Mouse (Mus musculus) testis, adult 2 months (tissue): Measurements from ENCODE around the gene En1. TPM values are rescaled to one million over a fixed set of nuclear protein-coding genes. Genes with fewer than 3 reads are reported as not detected.

Experiments used
- H3K27ac ChIP-seq: fragments of 200-500 bp; 2 replicates; pipeline ENCODE4 v1.5.1; 2012; ENCODE audit warnings: low read depth, low read length; ENCODE audit not compliant: control insufficient read depth, insufficient read depth
- H3K27me3 ChIP-seq: fragments of 200-500 bp; 2 replicates; pipeline ENCODE4 v1.6.1; 2012; ENCODE audit warnings: mild to moderate bottlenecking, low read length, moderate library complexity; ENCODE audit not compliant: control insufficient read depth, insufficient read depth
- H3K36me3 ChIP-seq: fragments of 200-500 bp; 2 replicates; pipeline ENCODE4 v1.6.1; 2012; ENCODE audit warnings: mild to moderate bottlenecking, low read length; ENCODE audit not compliant: control insufficient read depth, insufficient read depth
- H3K4me1 ChIP-seq: fragments of 200-500 bp; 2 replicates; pipeline ENCODE4 v1.6.1; 2012; ENCODE audit warnings: low read length; ENCODE audit not compliant: control insufficient read depth, insufficient read depth
- H3K4me3 ChIP-seq: fragments of 200-500 bp; 2 replicates; pipeline ENCODE4 v1.5.1; 2012; ENCODE audit warnings: low read depth, mild to moderate bottlenecking, low read length, moderate library complexity, mixed read lengths; ENCODE audit not compliant: control insufficient read depth
- CTCF ChIP-seq: fragments of 200-500 bp; IDR thresholded peaks from 2 replicates; pipeline ENCODE4 v1.5.1; 2012; ENCODE audit warnings: low read depth, mild to moderate bottlenecking, inconsistent platforms, low read length, moderate library complexity; ENCODE audit not compliant: control insufficient read depth, insufficient read depth, insufficient replicate concordance
- POLR2A ChIP-seq: fragments of 200-500 bp; IDR thresholded peaks from 2 replicates; pipeline ENCODE4 v1.6.1; 2012; ENCODE audit warnings: low read depth, mild to moderate bottlenecking, inconsistent platforms, low read length, moderate library complexity; ENCODE audit not compliant: control insufficient read depth
- polyA plus RNA-seq: library from polyadenylated mRNA; depleted of rRNA; stranded (reverse); fragments of >200 nt; gene quantifications from 2 replicates; pipeline ENCODE4 v1.2.3, GENCODE M21; 2012

En1 gene
- polyA plus RNA-seq, 1 experiment = 0.04 TPM

DNA sequence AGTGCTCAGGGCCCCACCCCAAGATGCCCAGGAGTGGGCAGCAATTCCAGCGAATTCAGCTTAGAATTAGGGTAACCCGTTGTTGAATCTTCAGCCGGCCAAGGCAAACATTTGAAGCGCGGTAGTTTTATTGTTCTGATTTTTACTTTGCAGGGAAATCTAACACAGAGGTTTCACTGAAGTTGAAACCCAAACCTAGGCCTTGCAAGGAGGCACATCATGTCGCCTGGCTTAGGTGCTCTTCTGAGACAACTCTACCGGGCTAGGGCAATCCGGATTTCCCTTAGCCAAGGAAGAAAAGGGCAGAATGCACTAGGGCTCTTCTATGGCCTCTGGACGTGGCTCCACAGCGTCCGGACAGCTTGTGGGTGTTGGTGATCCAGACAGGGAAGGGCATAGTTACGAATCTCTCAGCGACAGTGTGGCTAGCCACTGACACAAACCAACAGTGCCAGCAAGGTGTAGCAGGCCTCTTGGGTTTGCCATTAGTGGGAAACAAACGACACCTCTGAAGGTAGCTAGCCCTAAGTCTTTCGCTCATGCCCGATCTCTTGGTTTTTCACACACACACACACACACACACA, 873 bp upstream of the En1 start:
- H3K27me3 ChIP-seq = peaks cover 22% of the 10 kb centered on the region
- H3K4me3 ChIP-seq = no peak overlapping the region
- no peaks in the 10 kb centered on the region for H3K36me3 ChIP-seq
- no peak for TF ChIP-seq POLR2A
- TF ChIP-seq CTCF = no peak
- no peak overlapping the region for H3K27ac ChIP-seq
- peaks cover 8% of the 10 kb centered on the region for H3K4me1 ChIP-seq

DNA sequence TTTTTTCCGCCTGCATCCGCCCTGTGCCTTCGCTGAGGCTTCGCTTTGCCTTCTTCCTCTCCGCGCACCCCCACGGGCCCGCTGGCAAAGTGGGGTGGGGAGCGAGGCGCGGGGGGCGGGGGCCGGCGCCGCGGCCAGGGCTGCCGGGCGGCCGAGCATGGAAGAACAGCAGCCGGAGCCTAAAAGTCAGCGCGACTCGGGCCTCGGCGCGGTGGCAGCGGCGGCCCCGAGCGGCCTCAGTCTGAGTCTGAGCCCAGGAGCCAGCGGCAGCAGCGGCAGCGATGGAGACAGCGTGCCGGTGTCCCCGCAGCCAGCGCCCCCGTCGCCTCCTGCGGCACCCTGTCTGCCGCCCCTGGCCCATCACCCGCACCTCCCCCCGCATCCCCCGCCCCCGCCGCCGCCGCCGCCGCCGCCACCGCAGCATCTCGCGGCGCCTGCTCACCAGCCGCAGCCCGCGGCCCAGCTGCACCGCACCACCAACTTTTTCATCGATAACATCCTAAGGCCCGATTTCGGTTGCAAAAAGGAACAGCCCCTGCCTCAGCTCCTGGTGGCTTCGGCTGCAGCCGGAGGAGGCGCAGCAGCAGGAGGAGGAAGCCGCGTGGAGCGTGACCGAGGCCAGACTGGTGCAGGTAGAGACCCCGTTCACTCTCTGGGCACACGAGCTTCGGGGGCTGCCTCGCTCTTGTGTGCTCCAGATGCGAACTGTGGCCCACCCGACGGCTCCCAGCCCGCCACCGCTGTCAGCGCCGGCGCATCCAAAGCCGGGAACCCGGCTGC, 848 bp downstream of the En1 start:
- Histone ChIP-seq H3K27me3 (peaks cover 19% of the 10 kb centered on the region), H3K36me3 (no peaks in the 10 kb centered on the region), H3K4me3 (no peak overlapping the region; the same call in 1 of the 2 replicates), H3K27ac (no peak overlapping the region), H3K4me1 (peaks cover 6% of the 10 kb centered on the region; the same call in 1 of the 2 replicates)
- TF ChIP-seq POLR2A (no peak), CTCF (no peak)

DNA sequence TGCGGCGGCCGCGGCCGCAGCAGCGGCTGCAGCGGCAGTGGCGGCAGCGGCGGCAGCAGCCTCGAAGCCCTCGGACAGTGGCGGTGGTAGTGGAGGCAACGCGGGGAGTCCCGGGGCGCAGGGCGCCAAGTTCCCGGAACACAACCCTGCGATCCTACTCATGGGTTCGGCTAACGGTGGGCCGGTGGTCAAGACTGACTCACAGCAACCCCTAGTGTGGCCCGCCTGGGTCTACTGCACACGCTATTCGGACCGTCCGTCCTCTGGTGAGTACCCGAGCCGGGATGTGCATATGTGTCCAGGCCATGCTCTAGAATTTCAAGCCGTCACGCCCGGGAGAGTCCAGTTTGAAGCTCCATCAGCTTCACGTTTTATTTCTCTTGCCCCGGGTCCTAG, 1.4 kb downstream of the En1 start:
- H3K4me3 ChIP-seq = no peak overlapping the region; the same call in 1 of the 2 replicates
- peaks cover 19% of the 10 kb centered on the region for H3K27me3 ChIP-seq
- no peaks in the 10 kb centered on the region for H3K36me3 ChIP-seq
- TF ChIP-seq CTCF (no peak), POLR2A (no peak)
- peaks cover 6% of the 10 kb centered on the region; the same call in 1 of the 2 replicates for H3K4me1 ChIP-seq
- H3K27ac ChIP-seq = no peak overlapping the region

DNA sequence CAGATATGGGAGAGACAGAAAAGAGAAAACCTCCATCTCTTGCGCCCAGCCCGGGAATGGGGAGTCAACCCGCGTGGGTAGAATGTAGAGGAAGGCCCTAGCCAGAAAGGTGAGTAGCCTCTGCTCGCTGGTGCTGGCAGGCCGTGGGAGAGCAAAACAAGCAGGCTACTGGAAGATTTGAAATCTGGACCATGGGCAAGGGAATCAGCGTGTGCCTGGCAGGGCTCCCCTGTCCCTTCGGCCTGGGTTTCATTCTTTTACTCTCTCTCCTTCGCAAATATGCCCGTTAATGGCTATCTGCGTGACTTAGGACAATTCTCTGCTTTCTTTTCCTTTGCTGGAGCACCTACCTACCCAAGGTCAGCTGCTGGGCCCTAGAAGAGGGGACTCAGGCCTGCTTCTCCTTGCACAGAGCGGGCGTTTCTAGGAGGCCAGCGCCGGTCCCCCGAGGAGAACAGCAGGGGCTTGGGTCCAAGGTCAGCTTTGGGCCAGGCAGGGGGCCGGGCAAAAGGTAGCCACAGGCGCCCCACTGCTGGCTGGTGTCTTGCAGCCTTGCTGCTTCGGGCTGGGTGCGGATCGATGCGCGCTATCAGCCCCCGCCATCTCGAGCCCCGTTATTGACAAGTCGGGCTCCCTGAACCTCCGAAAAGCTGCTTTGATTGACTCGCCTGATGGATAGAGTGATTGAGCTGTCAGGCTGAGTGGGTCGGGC, 2.4 kb downstream of the En1 start:
- Histone ChIP-seq H3K27ac (no peak overlapping the region), H3K27me3 (peaks cover 19% of the 10 kb centered on the region)

DNA sequence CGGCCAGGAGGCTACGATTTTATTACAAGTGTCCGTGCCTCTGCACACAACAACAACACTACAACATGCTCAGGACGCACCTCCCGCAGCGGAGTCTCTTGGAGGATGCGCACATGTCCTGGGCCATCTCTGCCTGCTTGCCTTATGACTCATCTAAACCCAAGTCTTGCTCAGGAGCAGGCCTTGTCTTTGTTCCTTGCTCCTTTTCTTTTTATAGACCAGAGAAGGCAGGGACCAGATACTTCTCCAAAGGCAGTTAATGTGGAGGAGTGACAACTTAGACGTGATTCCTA, 2.9 kb downstream of the En1 start:
- peaks cover 19% of the 10 kb centered on the region for H3K27me3 ChIP-seq
- TF ChIP-seq CTCF = no peak
- no peak for TF ChIP-seq POLR2A
- H3K4me1 ChIP-seq = peaks cover 6% of the 10 kb centered on the region; the same call in 1 of the 2 replicates
- H3K27ac ChIP-seq = no peak overlapping the region
- no peaks in the 10 kb centered on the region for H3K36me3 ChIP-seq
- no peak overlapping the region for H3K4me3 ChIP-seq

More for the DNA sequence above, 2.4 kb downstream of the En1 start:
- TF ChIP-seq CTCF = no peak
- no peak for TF ChIP-seq POLR2A
- H3K4me1 ChIP-seq = peaks cover 6% of the 10 kb centered on the region; the same call in 1 of the 2 replicates
- H3K36me3 ChIP-seq = no peaks in the 10 kb centered on the region
- no peak overlapping the region for H3K4me3 ChIP-seq

DNA sequence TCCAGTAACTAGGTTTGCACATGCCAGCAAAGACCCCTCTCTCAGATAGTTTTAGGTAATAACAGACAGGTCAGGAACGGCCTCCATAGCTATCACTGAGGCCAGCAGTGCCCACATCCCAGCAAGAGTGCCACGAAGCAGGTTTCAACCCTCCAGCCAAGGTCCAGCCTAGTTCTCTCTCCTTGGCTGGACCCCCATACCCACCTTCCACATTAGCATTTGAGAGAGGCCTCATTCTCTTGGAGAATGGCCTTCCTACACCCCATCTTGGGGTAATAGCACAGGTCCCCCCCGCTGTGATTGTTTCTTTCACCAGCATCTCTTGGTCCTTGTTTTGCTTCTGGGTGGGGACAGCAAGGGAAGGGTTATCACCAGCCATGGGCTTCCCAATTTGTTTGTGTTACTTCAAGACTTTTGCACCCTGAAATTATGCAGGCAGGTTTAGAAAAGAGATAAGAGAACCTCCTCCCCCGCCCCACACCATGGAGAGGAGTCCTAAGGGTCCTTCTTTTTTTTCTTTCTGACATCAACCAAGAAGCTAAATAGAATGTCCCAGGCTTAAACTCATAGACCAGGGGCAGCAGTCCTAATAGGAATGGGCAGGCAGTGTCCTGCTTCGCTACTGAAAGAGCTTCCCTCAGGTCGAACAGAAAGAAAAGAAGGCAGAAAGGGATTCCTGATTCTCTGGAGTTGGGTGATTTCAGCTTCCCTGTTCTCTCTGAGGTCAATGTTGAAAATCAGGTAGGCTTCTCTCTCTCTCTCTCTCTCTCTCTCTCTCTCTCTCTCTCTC, 3.5 kb downstream of the En1 start:
- no peak overlapping the region for H3K27ac ChIP-seq
- peaks cover 6% of the 10 kb centered on the region; the same call in 1 of the 2 replicates for H3K4me1 ChIP-seq
- H3K27me3 ChIP-seq = peaks cover 19% of the 10 kb centered on the region
- H3K36me3 ChIP-seq = no peaks in the 10 kb centered on the region
- H3K4me3 ChIP-seq = no peak overlapping the region
- TF ChIP-seq POLR2A = no peak
- no peak for TF ChIP-seq CTCF

DNA sequence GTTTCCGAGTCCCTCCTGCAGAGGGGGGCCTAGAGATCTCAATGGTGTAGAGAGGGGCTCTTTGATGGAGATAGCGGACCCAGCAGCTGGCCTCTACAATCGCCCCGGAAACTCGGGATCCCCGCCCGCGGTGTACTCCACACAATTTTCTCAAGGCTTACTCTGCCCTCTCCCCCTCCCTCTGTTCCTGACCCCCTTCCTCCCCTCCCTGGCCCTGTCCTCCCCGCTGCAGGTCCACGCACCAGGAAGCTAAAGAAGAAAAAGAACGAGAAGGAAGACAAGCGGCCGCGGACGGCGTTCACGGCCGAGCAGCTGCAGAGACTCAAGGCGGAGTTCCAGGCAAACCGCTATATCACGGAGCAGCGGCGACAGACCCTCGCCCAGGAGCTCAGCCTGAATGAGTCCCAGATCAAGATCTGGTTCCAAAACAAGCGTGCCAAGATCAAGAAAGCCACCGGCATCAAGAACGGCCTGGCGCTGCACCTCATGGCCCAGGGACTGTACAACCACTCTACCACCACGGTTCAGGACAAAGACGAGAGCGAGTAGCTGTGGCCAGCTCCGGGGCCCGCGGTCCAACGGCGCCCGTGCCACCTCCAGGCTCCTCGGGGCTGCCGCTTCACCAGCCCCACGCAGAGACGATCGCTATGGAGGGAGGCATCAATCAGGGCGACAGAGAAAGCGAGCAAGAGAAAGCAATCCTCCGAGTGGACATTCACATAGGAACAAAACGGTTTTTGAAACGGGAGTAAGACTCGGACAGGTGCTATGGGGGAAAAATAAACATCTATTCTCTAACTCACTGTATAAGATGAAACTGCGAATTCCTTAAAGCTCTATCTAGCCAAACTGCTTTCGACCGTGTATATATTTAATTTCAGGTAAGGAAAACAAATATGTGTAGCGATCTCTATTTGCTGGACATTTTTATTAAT, 4.7 kb downstream of the En1 start:
- H3K4me3 ChIP-seq = no peak overlapping the region
- no peaks in the 10 kb centered on the region for H3K36me3 ChIP-seq
- TF ChIP-seq CTCF = no peak
- TF ChIP-seq POLR2A = no peak
- H3K27me3 ChIP-seq = peaks cover 12% of the 10 kb centered on the region
- H3K4me1 ChIP-seq = peaks cover 6% of the 10 kb centered on the region; the same call in 1 of the 2 replicates
- no peak overlapping the region for H3K27ac ChIP-seq
